Mouse (Mus musculus): ENCODE measurements around the gene Rpl23a. TPM values are rescaled to one million over a fixed set of nuclear protein-coding genes. Genes with fewer than 3 reads are reported as not detected.

The Rpl23a gene
- 1,297 and 1,378 TPM in 2 replicates for polyA plus RNA-seq (2015; fragmentation: Nextera tagmentation; extraction: Ambion mirVana)

DNA sequence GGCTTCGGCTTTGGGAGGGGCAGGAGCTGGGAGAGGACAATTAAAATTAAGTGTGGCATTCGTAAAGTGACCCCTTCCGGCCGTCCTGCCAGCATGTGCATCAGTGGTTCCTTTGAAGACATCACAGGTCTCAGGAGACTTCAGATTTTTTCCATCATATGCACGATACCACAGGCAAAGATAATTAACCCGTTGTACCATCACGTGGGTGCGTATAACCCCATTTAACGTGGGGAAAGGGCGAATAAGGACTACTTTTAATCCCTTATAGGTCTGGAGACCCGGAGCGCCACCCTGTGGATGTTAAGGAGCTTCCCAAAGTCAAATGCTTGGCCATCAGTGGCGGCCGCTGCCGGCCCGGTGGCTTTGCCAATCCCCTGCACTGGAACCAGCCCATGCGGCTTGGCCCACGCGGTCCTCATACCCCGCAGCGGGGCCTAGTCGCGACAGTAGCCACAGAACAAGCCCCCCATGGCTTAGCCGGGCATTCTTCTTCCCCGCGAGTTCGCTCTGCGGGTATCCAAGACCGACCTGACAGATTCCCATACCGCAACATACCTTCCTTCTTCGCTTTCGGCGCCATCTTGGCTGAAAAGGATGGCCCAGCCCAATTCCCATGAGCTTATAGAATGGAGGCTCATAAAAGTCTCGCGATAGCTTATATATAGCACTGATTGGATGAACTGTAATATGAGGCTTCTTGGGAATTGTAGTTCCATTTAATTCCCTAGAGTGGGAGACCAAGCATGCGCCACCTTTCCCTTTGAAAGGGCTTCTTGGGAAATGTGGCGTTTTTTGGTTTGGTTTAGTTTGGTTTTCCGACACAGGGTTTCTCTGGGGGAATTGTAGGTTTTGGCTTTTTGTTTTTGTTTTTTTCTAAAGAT, at the start of gene Rpl23a:
Rpl23a (minus strand) TSS at position 624 of the 884 bp plus-strand sequence.
- peaks cover 56% of the 10 kb centered on the region for H3K4me1 ChIP-seq
- H3K36me3 ChIP-seq, result peaks cover 30% of the 10 kb centered on the region
- peak within 1 kb of the TSS; percentile 93 for H3K27ac ChIP-seq
- H3K9ac ChIP-seq, result peak within 1 kb of the TSS; percentile 98
- H3K4me3 ChIP-seq, result peak within 1 kb of the TSS; percentile 85
- under 1% methylated on average over 38 of the region's 38 CpGs for WGBS
- no peaks in the 10 kb centered on the region for H3K27me3 ChIP-seq
- H3K9me3 ChIP-seq, result no peaks in the 10 kb centered on the region
- peak within 1 kb of the TSS; percentile 67 for H3K4me2 ChIP-seq
- ATAC-seq (ENCODE audit: borderline replicate concordance, extremely low read depth, low FRiP score, low TSS enrichment), result peak; percentile 80

DNA sequence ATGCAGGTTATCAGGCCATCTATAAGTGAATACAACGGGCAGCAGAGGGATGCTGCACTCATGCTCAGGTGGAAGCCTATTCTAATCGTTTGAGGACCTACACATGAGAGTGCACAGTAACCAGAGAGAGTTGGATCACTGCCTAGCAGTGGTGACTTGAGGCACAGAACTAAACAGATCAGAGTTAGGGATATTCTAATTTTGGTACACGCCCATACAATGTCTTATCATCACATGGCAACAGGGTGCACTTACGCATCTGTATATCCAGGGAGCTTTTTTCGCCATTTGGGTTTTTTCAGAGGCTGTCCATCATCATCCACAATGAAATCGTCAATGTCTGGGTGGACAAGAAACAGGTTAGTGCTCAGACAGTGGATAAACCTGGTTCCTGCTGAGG, 48.1 kb upstream of the Rpl23a start:
- Histone ChIP-seq H3K4me1 (no peaks in the 10 kb centered on the region), H3K36me3 (peaks cover 91% of the 10 kb centered on the region), H3K27ac (no peak overlapping the region), H3K4me2 (no peak overlapping the region), H3K9me3 (no peaks in the 10 kb centered on the region), H3K4me3 (no peak overlapping the region), H3K27me3 (no peaks in the 10 kb centered on the region), H3K9ac (no peak overlapping the region)
- 92% methylated on average over 6 of the region's 6 CpGs for WGBS
- ATAC-seq (ENCODE audit: borderline replicate concordance, extremely low read depth, low FRiP score, low TSS enrichment), result no peak

DNA sequence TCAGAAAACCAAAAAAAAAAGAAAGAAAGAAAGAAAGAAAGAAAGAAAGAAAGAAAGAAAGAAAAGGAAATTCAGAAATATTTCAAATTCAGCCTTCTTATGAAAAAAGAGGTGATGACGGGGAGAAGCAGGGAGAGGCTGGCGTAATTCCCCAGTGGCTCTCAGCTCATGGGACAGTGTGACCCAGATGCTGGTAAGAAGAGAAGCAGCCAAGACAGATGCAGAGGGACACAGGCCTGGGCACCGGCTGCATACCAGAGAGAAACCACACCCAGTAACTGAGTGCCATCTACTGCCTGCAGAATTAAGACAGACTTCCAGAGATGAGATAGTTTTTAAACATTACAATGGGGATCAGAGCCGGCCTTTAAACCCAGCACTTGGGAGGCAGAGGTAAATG, 40.2 kb upstream of the Rpl23a start:
- no peak overlapping the region for H3K27ac ChIP-seq
- no peaks in the 10 kb centered on the region for H3K9me3 ChIP-seq
- H3K4me1 ChIP-seq, result no peaks in the 10 kb centered on the region
- no peaks in the 10 kb centered on the region for H3K27me3 ChIP-seq
- no peak overlapping the region for H3K4me2 ChIP-seq
- peaks cover 96% of the 10 kb centered on the region for H3K36me3 ChIP-seq
- 86% methylated on average over 4 of the region's 4 CpGs for WGBS
- no peak for ATAC-seq (ENCODE audit: borderline replicate concordance, extremely low read depth, low FRiP score, low TSS enrichment)
- no peak overlapping the region for H3K9ac ChIP-seq
- no peak overlapping the region for H3K4me3 ChIP-seq

DNA sequence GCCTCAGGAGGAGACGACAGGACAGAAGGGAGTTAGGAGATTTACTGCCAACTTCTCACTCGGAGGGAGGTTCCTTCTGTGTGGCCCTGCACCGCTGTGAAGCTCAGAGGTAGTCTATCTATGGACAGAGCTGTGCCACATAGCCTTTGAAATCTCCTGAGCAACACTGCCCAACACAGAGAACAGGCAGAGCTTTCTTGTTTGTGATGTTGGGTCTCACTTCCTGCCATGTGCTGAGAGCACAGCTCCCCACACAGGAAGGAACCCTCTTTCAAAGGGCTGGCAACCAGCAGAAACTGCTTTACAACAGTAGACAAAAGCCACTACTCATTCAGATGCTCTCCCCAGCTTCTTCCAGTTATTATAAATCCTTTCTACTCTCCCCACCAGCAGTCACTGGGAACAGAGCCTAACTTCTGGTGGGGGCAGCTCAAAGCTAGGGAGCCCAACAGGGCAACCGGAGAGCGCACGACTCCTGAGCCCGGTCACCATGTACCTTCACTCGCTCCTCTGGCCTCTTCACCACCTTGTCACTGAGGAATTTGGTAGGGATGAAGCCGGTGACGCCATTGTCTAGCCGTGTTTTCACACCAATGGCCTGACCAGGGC, 32.4 kb upstream of the Rpl23a start:
- no peaks in the 10 kb centered on the region for H3K9me3 ChIP-seq
- no peak overlapping the region for H3K4me3 ChIP-seq
- ATAC-seq (ENCODE audit: borderline replicate concordance, extremely low read depth, low FRiP score, low TSS enrichment), result no peak
- peaks cover 88% of the 10 kb centered on the region for H3K36me3 ChIP-seq
- no peak overlapping the region for H3K27ac ChIP-seq
- H3K4me1 ChIP-seq, result no peaks in the 10 kb centered on the region
- H3K9ac ChIP-seq, result no peak overlapping the region
- no peaks in the 10 kb centered on the region for H3K27me3 ChIP-seq
- WGBS, result 89% methylated on average over 11 of the region's 11 CpGs
- H3K4me2 ChIP-seq, result no peak overlapping the region

DNA sequence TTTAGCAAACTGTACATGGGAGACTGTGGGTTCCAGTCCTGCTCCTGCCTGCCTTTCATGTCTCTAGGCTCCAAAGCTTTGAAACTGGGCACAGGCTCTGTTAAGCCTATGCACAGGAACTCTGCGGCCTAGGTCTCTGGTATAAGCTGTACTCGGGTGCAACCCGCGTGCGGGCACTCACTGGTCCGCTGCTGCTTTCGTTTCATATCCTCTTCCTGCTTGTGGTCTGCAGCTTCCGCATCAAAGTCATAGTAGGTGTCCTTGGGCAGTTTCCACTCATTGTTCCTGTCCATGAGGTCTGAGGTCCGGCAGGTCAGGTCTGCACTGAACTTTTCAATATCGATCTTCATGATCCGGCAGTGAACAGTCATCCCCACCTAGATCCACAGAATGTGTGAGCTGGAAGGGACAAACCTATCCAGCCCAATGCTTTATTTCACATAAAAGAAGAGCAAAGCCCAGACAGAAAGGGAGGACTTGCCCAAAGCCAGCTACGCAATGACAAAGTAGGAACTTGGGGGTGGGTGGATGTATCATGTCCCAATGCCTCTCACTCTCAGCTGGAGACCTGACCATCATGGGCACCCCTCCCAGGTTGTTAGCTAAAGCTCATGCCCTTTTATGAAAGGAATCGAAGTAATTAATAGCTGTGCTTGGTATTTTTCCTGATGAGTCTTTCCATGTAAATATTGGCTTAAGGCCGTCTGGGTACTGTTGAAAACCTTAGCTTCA, 29.9 kb upstream of the Rpl23a start:
- Histone ChIP-seq H3K9me3 (no peaks in the 10 kb centered on the region), H3K27me3 (no peaks in the 10 kb centered on the region), H3K4me3 (no peak overlapping the region), H3K9ac (no peak overlapping the region), H3K4me1 (no peaks in the 10 kb centered on the region), H3K36me3 (peaks cover 89% of the 10 kb centered on the region), H3K27ac (no peak overlapping the region), H3K4me2 (no peak overlapping the region)
- WGBS, result 79% methylated on average over 14 of the region's 14 CpGs
- ATAC-seq (ENCODE audit: borderline replicate concordance, extremely low read depth, low FRiP score, low TSS enrichment), result no peak

DNA sequence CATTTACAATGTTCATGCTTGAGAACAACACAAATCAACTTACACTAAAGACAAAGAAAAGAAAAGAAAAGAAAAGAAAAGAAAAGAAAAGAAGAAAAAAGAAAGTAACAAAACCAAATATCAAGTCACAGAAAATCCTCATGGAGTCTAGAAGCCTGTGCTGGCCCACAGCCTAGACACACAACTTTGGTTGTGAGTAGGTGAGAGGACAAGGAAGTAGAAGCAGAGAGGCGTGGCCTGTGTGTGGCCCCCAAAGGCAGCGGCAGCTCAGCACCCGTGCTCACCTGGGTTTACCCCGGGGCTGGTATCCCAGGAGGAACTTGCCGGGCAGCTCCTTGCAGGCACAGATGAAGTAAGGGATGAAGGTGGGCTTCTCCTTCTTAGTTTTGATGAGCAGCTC, 28.1 kb upstream of the Rpl23a start:
- H3K27me3 ChIP-seq, result no peaks in the 10 kb centered on the region
- no peak for ATAC-seq (ENCODE audit: borderline replicate concordance, extremely low read depth, low FRiP score, low TSS enrichment)
- no peak overlapping the region for H3K27ac ChIP-seq
- H3K4me3 ChIP-seq, result no peak overlapping the region
- WGBS, result 84% methylated on average over 5 of the region's 5 CpGs
- no peaks in the 10 kb centered on the region for H3K9me3 ChIP-seq
- no peak overlapping the region for H3K4me2 ChIP-seq
- peaks cover 89% of the 10 kb centered on the region for H3K36me3 ChIP-seq
- no peaks in the 10 kb centered on the region for H3K4me1 ChIP-seq
- H3K9ac ChIP-seq, result no peak overlapping the region

DNA sequence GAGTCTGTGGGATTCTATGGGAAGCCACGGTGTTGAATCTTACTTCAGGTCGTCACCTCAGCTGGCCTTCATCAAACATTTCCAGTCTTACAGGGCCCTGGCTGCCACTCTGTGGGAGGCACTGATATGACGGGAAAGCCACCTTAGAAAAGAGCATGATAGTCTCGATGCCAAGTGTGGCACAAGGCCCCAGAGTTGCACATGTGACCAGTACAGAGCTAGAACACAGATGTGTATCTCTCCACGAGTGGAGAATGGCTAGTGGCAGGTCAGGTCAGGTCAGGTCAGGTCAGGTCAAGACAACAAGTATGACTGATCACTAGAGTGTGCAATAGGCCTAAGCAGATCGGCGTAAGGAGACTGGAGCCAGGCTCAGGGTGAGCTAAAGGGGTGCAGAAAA, 27.2 kb upstream of the Rpl23a start:
- 43% methylated on average over 7 of the region's 7 CpGs for WGBS
- ATAC-seq (ENCODE audit: borderline replicate concordance, extremely low read depth, low FRiP score, low TSS enrichment), result no peak
- H3K27ac ChIP-seq, result no peak overlapping the region
- H3K4me1 ChIP-seq, result no peaks in the 10 kb centered on the region
- no peak overlapping the region for H3K9ac ChIP-seq
- H3K36me3 ChIP-seq, result peaks cover 89% of the 10 kb centered on the region
- no peak overlapping the region for H3K4me2 ChIP-seq
- no peaks in the 10 kb centered on the region for H3K27me3 ChIP-seq
- no peak overlapping the region for H3K4me3 ChIP-seq
- no peaks in the 10 kb centered on the region for H3K9me3 ChIP-seq

DNA sequence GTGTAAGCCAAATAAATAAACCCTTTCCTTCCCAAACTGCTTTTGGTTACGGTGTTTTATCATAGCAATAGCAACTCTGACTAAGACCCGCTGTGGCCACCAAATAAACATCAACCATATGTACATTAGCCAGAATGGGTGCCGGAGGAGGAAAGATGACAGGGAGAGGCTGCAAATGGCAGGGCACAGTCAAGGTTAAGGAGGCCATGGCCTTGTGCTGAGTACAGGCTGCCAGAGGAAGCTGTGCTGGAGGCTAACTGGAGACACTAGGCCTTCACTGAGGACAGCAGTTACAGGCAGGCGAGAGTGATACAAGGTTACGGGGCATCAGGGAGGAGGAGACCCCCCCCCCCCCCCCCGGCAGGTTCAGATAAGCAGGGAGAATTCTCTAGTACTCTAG, 26.5 kb upstream of the Rpl23a start:
- ATAC-seq (ENCODE audit: borderline replicate concordance, extremely low read depth, low FRiP score, low TSS enrichment), result no peak
- Histone ChIP-seq H3K4me1 (no peaks in the 10 kb centered on the region), H3K4me3 (no peak overlapping the region), H3K9ac (no peak overlapping the region), H3K27me3 (no peaks in the 10 kb centered on the region), H3K27ac (no peak overlapping the region), H3K9me3 (no peaks in the 10 kb centered on the region), H3K36me3 (peaks cover 86% of the 10 kb centered on the region), H3K4me2 (no peak overlapping the region)
- WGBS, result 78% methylated on average over 6 of the region's 6 CpGs

DNA sequence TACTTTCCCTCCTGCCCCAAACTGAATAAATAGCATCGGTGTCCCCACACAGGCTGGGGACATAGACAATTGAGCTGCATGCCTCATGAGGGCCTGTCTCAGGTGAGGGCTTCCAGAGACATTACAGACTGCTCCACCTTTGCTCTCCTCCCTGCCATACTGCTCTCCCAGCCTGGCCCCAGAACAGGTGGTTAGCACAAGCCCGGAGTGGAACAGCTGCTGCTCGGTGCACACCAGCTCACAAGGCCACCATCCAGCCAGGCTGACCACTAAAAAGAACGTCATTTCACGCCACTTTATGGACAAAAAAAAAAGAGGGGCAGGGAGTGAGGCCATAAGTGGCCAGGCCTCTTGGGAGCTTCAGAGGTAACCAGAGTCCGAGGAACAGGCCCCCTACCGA, 23.8 kb upstream of the Rpl23a start:
- H3K9me3 ChIP-seq, result no peaks in the 10 kb centered on the region
- H3K36me3 ChIP-seq, result peaks cover 65% of the 10 kb centered on the region
- H3K9ac ChIP-seq, result no peak overlapping the region
- no peaks in the 10 kb centered on the region for H3K4me1 ChIP-seq
- H3K4me3 ChIP-seq, result no peak overlapping the region
- no peak overlapping the region for H3K4me2 ChIP-seq
- H3K27me3 ChIP-seq, result no peaks in the 10 kb centered on the region
- WGBS, result 86% methylated on average over 7 of the region's 7 CpGs
- ATAC-seq (ENCODE audit: borderline replicate concordance, extremely low read depth, low FRiP score, low TSS enrichment), result no peak
- no peak overlapping the region for H3K27ac ChIP-seq

DNA sequence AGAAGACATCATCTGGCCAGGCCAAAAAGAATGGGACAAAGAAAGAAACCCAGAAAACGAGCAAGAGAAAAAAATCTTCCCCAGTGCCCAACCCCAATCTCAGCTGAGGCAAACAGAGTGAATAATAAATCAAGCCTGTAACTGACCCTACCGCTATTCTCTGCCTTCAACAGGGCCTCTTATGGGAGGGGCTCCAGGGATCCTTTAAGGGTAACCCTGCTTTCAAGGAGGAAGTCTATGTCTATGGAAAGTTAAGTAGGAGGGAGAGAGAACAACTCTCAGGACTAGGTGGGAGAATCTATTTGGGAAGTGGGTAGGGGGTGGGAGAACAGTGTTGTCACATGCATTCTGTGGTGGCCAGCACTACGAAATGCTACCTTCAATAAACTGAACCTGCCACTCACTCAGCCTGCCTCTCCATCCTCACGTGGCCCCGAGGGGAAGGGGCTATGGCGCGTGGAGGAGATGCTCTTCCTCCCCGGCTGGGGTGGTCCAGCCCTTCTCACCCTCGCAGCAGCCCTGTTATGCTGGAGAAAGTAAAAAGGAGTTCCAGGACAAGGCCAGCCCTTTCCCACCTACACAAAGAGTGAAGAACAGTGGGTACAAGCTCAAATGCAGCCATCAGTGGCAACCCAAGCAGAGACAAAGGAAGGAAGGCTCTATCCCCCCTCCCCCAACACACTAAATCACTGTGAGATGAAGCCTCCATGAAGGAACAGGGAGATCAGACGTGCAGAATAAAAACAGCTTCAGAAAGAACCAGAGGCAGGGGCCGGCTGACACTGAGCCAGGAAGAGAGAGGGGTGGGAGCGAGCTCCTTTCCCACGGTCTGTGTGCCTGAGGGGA, 22.2 kb upstream of the Rpl23a start:
- H3K9me3 ChIP-seq, result no peaks in the 10 kb centered on the region
- no peak overlapping the region for H3K4me3 ChIP-seq
- no peak overlapping the region for H3K27ac ChIP-seq
- no peak for ATAC-seq (ENCODE audit: borderline replicate concordance, extremely low read depth, low FRiP score, low TSS enrichment)
- H3K4me1 ChIP-seq, result no peaks in the 10 kb centered on the region
- H3K9ac ChIP-seq, result no peak overlapping the region
- H3K4me2 ChIP-seq, result no peak overlapping the region
- peaks cover 52% of the 10 kb centered on the region for H3K36me3 ChIP-seq
- no peaks in the 10 kb centered on the region for H3K27me3 ChIP-seq
- WGBS, result 73% methylated on average over 13 of the region's 13 CpGs

DNA sequence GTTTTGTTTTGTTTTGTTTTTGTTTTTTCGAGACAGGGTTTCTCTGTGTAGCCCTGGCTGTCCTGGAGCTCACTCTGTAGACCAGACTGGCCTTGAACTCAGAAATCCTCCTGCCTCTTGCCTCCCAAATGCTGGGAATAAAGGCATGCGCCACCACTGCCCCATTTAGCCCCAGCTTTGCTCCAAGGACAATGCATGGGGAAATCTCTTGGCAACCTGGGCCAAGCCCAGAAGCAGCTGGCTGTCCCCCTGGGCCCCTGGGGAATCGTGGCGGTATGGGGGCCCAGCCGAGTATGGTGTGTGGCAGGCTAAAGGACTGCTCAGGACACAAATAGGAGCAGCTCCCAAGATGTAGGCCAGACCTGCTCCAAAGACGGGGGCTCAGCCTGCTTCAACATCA, 20.9 kb upstream of the Rpl23a start:
- no peak overlapping the region for H3K4me2 ChIP-seq
- H3K27me3 ChIP-seq, result no peaks in the 10 kb centered on the region
- no peak overlapping the region for H3K4me3 ChIP-seq
- H3K9me3 ChIP-seq, result no peaks in the 10 kb centered on the region
- H3K4me1 ChIP-seq, result no peaks in the 10 kb centered on the region
- H3K9ac ChIP-seq, result no peak overlapping the region
- 80% methylated on average over 6 of the region's 6 CpGs for WGBS
- no peak for ATAC-seq (ENCODE audit: borderline replicate concordance, extremely low read depth, low FRiP score, low TSS enrichment)
- no peak overlapping the region for H3K27ac ChIP-seq
- H3K36me3 ChIP-seq, result peaks cover 39% of the 10 kb centered on the region

All from lung, embryonic 15.5 days (tissue).